Mouse (Mus musculus) stomach, embryonic 16.5 days (tissue): ENCODE measurements around the gene Ugp2. TPM values are rescaled to one million over a fixed set of nuclear protein-coding genes. Genes with fewer than 3 reads are reported as not detected.
A peak's percentile ranks its signal among the peaks of the same experiment; 100 is the strongest.
"Not testable (repeated sequence)": the region's sequence is repeated elsewhere in the genome, so short reads cannot be mapped to it uniquely, and the experiment has no call there.

Experiments
- ATAC-seq: fragments of 200-750 bp; cut with Nextera tagmentation; 2 replicates; pipeline ENCODE4 v1.8.0; 2017; ENCODE audit warnings: moderate number of reproducible peaks, moderate TSS enrichment; ENCODE audit not compliant: insufficient read depth, low FRiP score
- H3K27ac ChIP-seq: fragments of 300-500 bp; sonication (generic); 2 replicates; pipeline ENCODE4 v1.5.1; 2014; ENCODE audit warnings: low read length
- H3K27me3 ChIP-seq: fragments of 300-500 bp; sonication (generic); 2 replicates; pipeline ENCODE4 v1.6.1; 2014; ENCODE audit warnings: low read length, control low read depth, mixed read lengths; ENCODE audit not compliant: control insufficient read depth, insufficient read depth
- H3K36me3 ChIP-seq: fragments of 300-500 bp; sonication (generic); 2 replicates; pipeline ENCODE4 v1.6.1; 2014; ENCODE audit warnings: low read length; ENCODE audit not compliant: control insufficient read depth, insufficient read depth
- H3K4me1 ChIP-seq: fragments of 300-500 bp; sonication (generic); 2 replicates; pipeline ENCODE4 v1.6.1; 2014; ENCODE audit warnings: low read length, control low read depth, mixed read lengths; ENCODE audit not compliant: control insufficient read depth, insufficient read depth
- H3K4me2 ChIP-seq: fragments of 300-500 bp; sonication (generic); 2 replicates; pipeline ENCODE4 v1.6.1; 2014; ENCODE audit warnings: low read depth, low read length, mixed read lengths
- H3K4me3 ChIP-seq: fragments of 300-500 bp; sonication (generic); replicated peaks from 2 replicates; pipeline ENCODE4 v1.5.1; 2014; ENCODE audit warnings: mild to moderate bottlenecking, low read length
- H3K9ac ChIP-seq: fragments of 300-500 bp; sonication (generic); 2 replicates; pipeline ENCODE4 v1.6.1; 2014; ENCODE audit warnings: low read length
- H3K9me3 ChIP-seq: fragments of 300-500 bp; sonication (generic); replicated peaks from 2 replicates; pipeline ENCODE4 v1.6.1; 2016; ENCODE audit warnings: low read length, control low read depth; ENCODE audit not compliant: control insufficient read depth
- WGBS: fragments of 180-500 bp; shearing (Covaris S2); extraction: QIAGEN DNeasy Blood & Tissue Kit; methylation state at CpG from one replicate; pipeline ENCODE4 v1.1.7; 2014; 5-methylcytosine and 5-hydroxymethylcytosine counted together
- polyA plus RNA-seq: library from polyadenylated mRNA; unstranded; fragments of >200 nt; fragmentation: Nextera tagmentation; extraction: Ambion mirVana; gene quantifications from 2 replicates; pipeline ENCODE4 v1.2.1, GENCODE M21; 2015

The Ugp2 gene
- polyA plus RNA-seq, 1 experiment from 2014 or later: 116 TPM

- H3K9me3 ChIP-seq: no peaks in the 10 kb centered on the region
- no peak overlapping the region for H3K27ac ChIP-seq
- ATAC-seq: no peak
- H3K27me3 ChIP-seq: no peaks in the 10 kb centered on the region
- H3K36me3 ChIP-seq: peaks cover 3% of the 10 kb centered on the region; the same call in 1 of the 2 replicates
- H3K4me2 ChIP-seq: no peak overlapping the region
- no peak overlapping the region for H3K9ac ChIP-seq
- no peak overlapping the region for H3K4me3 ChIP-seq
- WGBS: 82% methylated on average over 3 of the region's 3 CpGs
- H3K4me1 ChIP-seq: no peaks in the 10 kb centered on the region
These were observed 48.7 kb downstream of the Ugp2 start for GRCm38 (mm10) chr11:21322349-21322748.

- Histone ChIP-seq H3K4me1 (no peaks in the 10 kb centered on the region), H3K27ac (no peak overlapping the region), H3K27me3 (no peaks in the 10 kb centered on the region), H3K9ac (no peak overlapping the region), H3K4me3 (no peak overlapping the region), H3K4me2 (no peak overlapping the region), H3K9me3 (no peaks in the 10 kb centered on the region), H3K36me3 (0 out of 2 replicates have a peak, but pooled peaks cover 3% of the 10 kb centered on the region)
- ATAC-seq: no peak
- 54% methylated on average over 3 of the region's 3 CpGs for WGBS
These were observed 49.4 kb downstream of the Ugp2 start for GRCm38 (mm10) chr11:21321577-21321976.

GRCm38 (mm10) chr11:21313922-21314657, 56.9 kb downstream of the Ugp2 start:
- Histone ChIP-seq H3K27ac (no peak overlapping the region), H3K4me3 (no peak overlapping the region), H3K36me3 (peaks cover 13% of the 10 kb centered on the region), H3K9me3 (no peaks in the 10 kb centered on the region), H3K9ac (no peak overlapping the region), H3K4me2 (no peak overlapping the region), H3K27me3 (no peaks in the 10 kb centered on the region), H3K4me1 (no peaks in the 10 kb centered on the region)
- peak; percentile 37; the same call in 1 of the 2 replicates for ATAC-seq
- 62% methylated on average over 9 of the region's 9 CpGs for WGBS

GRCm38 (mm10) chr11:21309516-21309915, 61.5 kb downstream of the Ugp2 start:
- Histone ChIP-seq H3K36me3 (peaks cover 7% of the 10 kb centered on the region; the same call in 1 of the 2 replicates), H3K9ac (no peak overlapping the region), H3K4me3 (no peak overlapping the region), H3K4me1 (no peaks in the 10 kb centered on the region), H3K9me3 (no peaks in the 10 kb centered on the region), H3K27me3 (no peaks in the 10 kb centered on the region), H3K27ac (no peak overlapping the region), H3K4me2 (no peak overlapping the region)
- 59% methylated on average over 6 of the region's 6 CpGs for WGBS
- no peak for ATAC-seq

GRCm38 (mm10) chr11:21308119-21308518, 62.9 kb downstream of the Ugp2 start:
- Histone ChIP-seq H3K9me3 (no peaks in the 10 kb centered on the region), H3K4me1 (no peaks in the 10 kb centered on the region), H3K4me3 (no peak overlapping the region), H3K27me3 (no peaks in the 10 kb centered on the region), H3K27ac (no peak overlapping the region), H3K36me3 (peaks cover 5% of the 10 kb centered on the region; the same call in 1 of the 2 replicates), H3K9ac (no peak overlapping the region), H3K4me2 (no peak overlapping the region)
- ATAC-seq: no peak
- 86% methylated on average over 5 of the region's 5 CpGs for WGBS

- Histone ChIP-seq H3K4me1 (no peaks in the 10 kb centered on the region), H3K4me3 (no peak overlapping the region), H3K9me3 (no peaks in the 10 kb centered on the region), H3K4me2 (no peak overlapping the region), H3K36me3 (peaks cover 4% of the 10 kb centered on the region; the same call in 1 of the 2 replicates), H3K27ac (no peak overlapping the region), H3K27me3 (no peaks in the 10 kb centered on the region), H3K9ac (no peak overlapping the region)
- WGBS: 68% methylated on average over 5 of the region's 5 CpGs
- no peak for ATAC-seq
These were observed 63.8 kb downstream of the Ugp2 start for GRCm38 (mm10) chr11:21307078-21307668.

- no peak for ATAC-seq
- 72% methylated on average over 3 of the region's 3 CpGs for WGBS
- Histone ChIP-seq H3K4me3 (no peak overlapping the region), H3K9ac (no peak overlapping the region), H3K4me2 (no peak overlapping the region), H3K36me3 (peaks cover 3% of the 10 kb centered on the region; the same call in 1 of the 2 replicates), H3K4me1 (no peaks in the 10 kb centered on the region), H3K27ac (no peak overlapping the region), H3K27me3 (no peaks in the 10 kb centered on the region), H3K9me3 (no peaks in the 10 kb centered on the region)
These were observed 67.4 kb downstream of the Ugp2 start for GRCm38 (mm10) chr11:21303619-21304018.

GRCm38 (mm10) chr11:21295486-21295885, 75.5 kb downstream of the Ugp2 start:
- ATAC-seq: no peak
- no peaks in the 10 kb centered on the region for H3K4me1 ChIP-seq
- no peaks in the 10 kb centered on the region for H3K27me3 ChIP-seq
- no peaks in the 10 kb centered on the region for H3K36me3 ChIP-seq
- no peaks in the 10 kb centered on the region for H3K9me3 ChIP-seq
- H3K4me3 ChIP-seq: no peak overlapping the region
- H3K4me2 ChIP-seq: no peak overlapping the region
- WGBS: 87% methylated on average over 5 of the region's 5 CpGs
- H3K27ac ChIP-seq: no peak overlapping the region
- no peak overlapping the region for H3K9ac ChIP-seq

- not testable (repeated sequence) for H3K4me3 ChIP-seq, H3K36me3 ChIP-seq, H3K9ac ChIP-seq, H3K27me3 ChIP-seq, H3K27ac ChIP-seq, H3K4me2 ChIP-seq, H3K4me1 ChIP-seq, H3K9me3 ChIP-seq, ATAC-seq
- WGBS: 89% methylated on average over 2 of the region's 2 CpGs
These were observed 82.8 kb downstream of the Ugp2 start for GRCm38 (mm10) chr11:21288153-21288552.
